Mouse (Mus musculus): ENCODE measurements at regions not wholly inside any gene's neighbourhood (a gene's known extent, or its start where the extent isn't known, plus 50 kb on each side); places are given as distances from the start of the nearest gene placed in this dataset.

DNA sequence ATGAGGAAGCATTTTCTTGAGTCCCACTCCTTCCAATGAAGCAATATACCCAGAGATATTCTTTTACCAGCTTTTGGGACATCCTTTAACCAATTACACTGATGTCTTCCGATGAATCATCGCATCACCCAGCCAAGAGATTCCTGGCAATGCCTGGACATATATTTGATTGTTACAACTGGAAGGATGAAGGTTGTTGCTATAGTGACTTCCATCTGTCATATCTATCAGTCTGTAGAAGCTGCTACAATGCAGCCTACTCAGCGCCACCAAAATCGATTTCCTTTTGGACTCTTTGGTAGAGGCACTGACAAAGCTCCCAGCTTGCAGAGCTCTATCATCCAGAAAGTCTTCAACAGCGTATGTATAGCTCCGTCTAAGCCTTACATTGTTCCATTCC lies 661.0 kb upstream of the Sox9 start:
- TF ChIP-seq CTCF (IDR thresholded peaks at IDR 0.05; ENCODE audit: low read depth): no peak

GRCm38 (mm10) chr11:112121831-112122230 lies 660.2 kb upstream of the Sox9 start:
- ATAC-seq (ENCODE audit: low FRiP score, low TSS enrichment): no peak
- no peak for TF ChIP-seq CTCF (IDR thresholded peaks at IDR 0.05; ENCODE audit: low read depth)
- TF ChIP-seq EP300 (optimal IDR thresholded peaks at IDR 0.05): no peak
- H3K4me1 ChIP-seq (replicated peaks; ENCODE audit: control insufficient read depth, insufficient read depth): no peaks in the 10 kb centered on the region
- no peaks in the 10 kb centered on the region for H3K9me3 ChIP-seq (ENCODE audit: control insufficient read depth, low read length)
- H3K4me3 ChIP-seq (ENCODE audit: low read depth, low read length): no peak overlapping the region
- WGBS: 60% methylated on average over 5 of the region's 5 CpGs
- H3K36me3 ChIP-seq (ENCODE audit: control insufficient read depth, insufficient read depth, low read length): no peaks in the 10 kb centered on the region
- no peak overlapping the region for H3K9ac ChIP-seq (ENCODE audit: low read length)
- H3K27me3 ChIP-seq (ENCODE audit: control insufficient read depth, insufficient read depth, low read length): no peaks in the 10 kb centered on the region
- DNase-seq (ENCODE audit: low spot score): no peak
- no peak overlapping the region for H3K27ac ChIP-seq (replicated peaks)
- H3K4me2 ChIP-seq (replicated peaks; ENCODE audit: low read depth): no peak overlapping the region

More for the DNA sequence above, 661.0 kb upstream of the Sox9 start:
- no peaks in the 10 kb centered on the region for H3K27me3 ChIP-seq (ENCODE audit: control insufficient read depth, insufficient read depth, low read length)
- no peaks in the 10 kb centered on the region for H3K36me3 ChIP-seq (ENCODE audit: control insufficient read depth, insufficient read depth, low read length)
- H3K9me3 ChIP-seq (ENCODE audit: control insufficient read depth, low read length): no peaks in the 10 kb centered on the region
- ATAC-seq (ENCODE audit: low FRiP score, low TSS enrichment) (no peak), DNase-seq (ENCODE audit: low spot score) (no peak)
- no peak overlapping the region for H3K27ac ChIP-seq (replicated peaks)
- no peaks in the 10 kb centered on the region for H3K4me1 ChIP-seq (replicated peaks; ENCODE audit: control insufficient read depth, insufficient read depth)
- 89% methylated on average over 6 of the region's 6 CpGs for WGBS
- H3K4me2 ChIP-seq (replicated peaks; ENCODE audit: low read depth): no peak overlapping the region
- H3K4me3 ChIP-seq (ENCODE audit: low read depth, low read length): no peak overlapping the region
- no peak overlapping the region for H3K9ac ChIP-seq (ENCODE audit: low read length)

DNA sequence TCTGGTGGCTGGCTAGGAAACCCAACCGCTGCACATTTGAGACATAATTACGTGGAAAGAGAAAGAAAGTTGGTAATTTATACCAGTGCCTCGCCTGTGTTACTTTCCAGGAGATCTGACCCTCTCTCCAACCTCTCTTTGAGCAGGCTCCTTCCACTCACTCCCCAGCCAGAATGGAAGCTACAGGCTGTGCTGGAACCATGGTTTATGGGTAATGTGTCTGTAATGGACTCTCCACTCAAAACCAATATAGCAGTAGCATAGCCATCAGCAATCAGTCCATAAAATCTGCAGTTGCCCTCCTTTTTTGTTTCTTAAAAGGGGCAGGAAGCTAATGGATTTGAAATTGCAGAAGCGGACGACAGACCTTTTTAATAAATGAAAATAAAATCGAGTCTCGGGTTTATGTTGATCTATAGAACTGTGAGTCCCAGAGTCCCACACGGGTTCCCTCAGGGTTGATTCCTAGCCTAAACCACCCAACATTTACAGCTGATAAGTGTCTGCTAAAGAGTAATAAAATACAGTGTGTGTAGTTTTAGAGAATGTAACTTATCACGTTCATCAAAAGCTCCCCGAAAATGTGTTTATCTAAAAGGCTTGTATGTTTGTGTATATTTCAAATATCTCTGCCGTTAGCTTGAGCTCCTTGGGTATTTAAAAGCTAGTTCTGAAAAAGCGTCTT lies 656.6 kb upstream of the Sox9 start:
- Histone ChIP-seq H3K4me1 (replicated peaks; ENCODE audit: control insufficient read depth, insufficient read depth) (no peaks in the 10 kb centered on the region), H3K4me2 (replicated peaks; ENCODE audit: low read depth) (no peak overlapping the region), H3K9me3 (ENCODE audit: control insufficient read depth, low read length) (no peaks in the 10 kb centered on the region), H3K27me3 (ENCODE audit: control insufficient read depth, insufficient read depth, low read length) (no peaks in the 10 kb centered on the region), H3K36me3 (ENCODE audit: control insufficient read depth, insufficient read depth, low read length) (no peaks in the 10 kb centered on the region), H3K27ac (replicated peaks) (no peak overlapping the region), H3K4me3 (ENCODE audit: low read depth, low read length) (no peak overlapping the region), H3K9ac (ENCODE audit: low read length) (no peak overlapping the region)
- WGBS: 38% methylated on average over 12 of the region's 12 CpGs
- TF ChIP-seq CTCF (IDR thresholded peaks at IDR 0.05; ENCODE audit: low read depth): no peak
- no peak for TF ChIP-seq EP300 (optimal IDR thresholded peaks at IDR 0.05)
- ATAC-seq (ENCODE audit: low FRiP score, low TSS enrichment) (no peak), DNase-seq (ENCODE audit: low spot score) (no peak)

DNA sequence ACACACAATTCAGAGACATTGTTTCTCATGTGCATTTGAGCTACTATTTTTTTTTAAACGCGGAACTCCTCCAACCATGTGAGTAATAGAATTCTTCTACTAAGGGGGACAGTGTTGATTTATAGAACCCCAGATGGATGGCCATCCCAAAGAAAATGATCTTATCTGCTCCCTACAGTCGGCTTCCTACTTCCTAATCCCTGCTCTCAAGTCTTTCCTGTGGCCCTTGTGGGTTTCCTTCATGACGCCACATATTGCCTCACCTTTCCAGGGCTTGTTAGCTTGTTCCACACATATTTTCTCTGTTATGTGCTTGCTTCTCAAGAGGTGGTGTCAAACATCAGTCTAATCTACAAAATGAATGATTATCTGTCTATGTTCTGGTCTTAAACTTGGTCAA lies 651.9 kb upstream of the Sox9 start:
- H3K9me3 ChIP-seq (ENCODE audit: control insufficient read depth, low read length): no peaks in the 10 kb centered on the region
- ATAC-seq (ENCODE audit: low FRiP score, low TSS enrichment) (no peak), DNase-seq (ENCODE audit: low spot score) (no peak)
- H3K4me1 ChIP-seq (replicated peaks; ENCODE audit: control insufficient read depth, insufficient read depth): no peaks in the 10 kb centered on the region
- H3K27ac ChIP-seq (replicated peaks): no peak overlapping the region
- no peak overlapping the region for H3K4me3 ChIP-seq (ENCODE audit: low read depth, low read length)
- no peaks in the 10 kb centered on the region for H3K27me3 ChIP-seq (ENCODE audit: control insufficient read depth, insufficient read depth, low read length)
- H3K4me2 ChIP-seq (replicated peaks; ENCODE audit: low read depth): no peak overlapping the region
- no peak overlapping the region for H3K9ac ChIP-seq (ENCODE audit: low read length)
- 76% methylated on average over 4 of the region's 4 CpGs for WGBS
- no peak for TF ChIP-seq CTCF (IDR thresholded peaks at IDR 0.05; ENCODE audit: low read depth)
- no peak for TF ChIP-seq EP300 (optimal IDR thresholded peaks at IDR 0.05)
- no peaks in the 10 kb centered on the region for H3K36me3 ChIP-seq (ENCODE audit: control insufficient read depth, insufficient read depth, low read length)

- DNase-seq (ENCODE audit: low spot score) (no peak), ATAC-seq (ENCODE audit: low FRiP score, low TSS enrichment) (no peak)
- H3K4me3 ChIP-seq (ENCODE audit: low read depth, low read length): no peak overlapping the region
- H3K4me1 ChIP-seq (replicated peaks; ENCODE audit: control insufficient read depth, insufficient read depth): no peaks in the 10 kb centered on the region
- H3K9me3 ChIP-seq (ENCODE audit: control insufficient read depth, low read length): no peaks in the 10 kb centered on the region
- H3K27me3 ChIP-seq (ENCODE audit: control insufficient read depth, insufficient read depth, low read length): no peaks in the 10 kb centered on the region
- no peaks in the 10 kb centered on the region for H3K36me3 ChIP-seq (ENCODE audit: control insufficient read depth, insufficient read depth, low read length)
- H3K4me2 ChIP-seq (replicated peaks; ENCODE audit: low read depth): no peak overlapping the region
- H3K27ac ChIP-seq (replicated peaks): no peak overlapping the region
- 29% methylated on average over 8 of the region's 8 CpGs for WGBS
- TF ChIP-seq EP300 (optimal IDR thresholded peaks at IDR 0.05) (no peak), CTCF (IDR thresholded peaks at IDR 0.05; ENCODE audit: low read depth) (no peak)
- H3K9ac ChIP-seq (ENCODE audit: low read length): no peak overlapping the region
These were observed 644.5 kb upstream of the Sox9 start for GRCm38 (mm10) chr11:112137401-112138020.

DNA sequence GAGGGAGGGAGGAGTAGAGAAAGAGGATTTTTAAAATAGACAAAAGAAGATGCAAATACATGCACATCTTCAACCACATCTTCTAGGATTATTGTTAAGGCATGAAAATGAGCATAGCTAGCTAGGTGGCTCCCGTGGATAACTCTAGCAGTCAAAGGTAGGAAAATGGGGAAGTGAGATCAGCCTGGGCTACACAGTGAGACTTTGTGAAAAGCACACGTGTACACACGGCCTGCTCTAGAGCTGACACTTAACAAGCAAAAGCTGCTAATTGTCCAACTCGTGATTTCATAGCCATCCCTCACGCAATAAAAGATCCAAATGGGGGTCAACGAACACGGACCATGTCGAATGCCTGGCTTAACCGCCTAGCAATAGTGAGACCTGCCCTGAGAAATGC lies 642.0 kb upstream of the Sox9 start:
- H3K27me3 ChIP-seq (ENCODE audit: control insufficient read depth, insufficient read depth, low read length): no peaks in the 10 kb centered on the region
- H3K4me1 ChIP-seq (replicated peaks; ENCODE audit: control insufficient read depth, insufficient read depth): no peaks in the 10 kb centered on the region
- H3K9ac ChIP-seq (ENCODE audit: low read length): no peak overlapping the region
- WGBS: 91% methylated on average over 9 of the region's 9 CpGs
- H3K36me3 ChIP-seq (ENCODE audit: control insufficient read depth, insufficient read depth, low read length): no peaks in the 10 kb centered on the region
- H3K9me3 ChIP-seq (ENCODE audit: control insufficient read depth, low read length): no peaks in the 10 kb centered on the region
- ATAC-seq (ENCODE audit: low FRiP score, low TSS enrichment) (no peak), DNase-seq (ENCODE audit: low spot score) (no peak)
- H3K4me2 ChIP-seq (replicated peaks; ENCODE audit: low read depth): no peak overlapping the region
- TF ChIP-seq EP300 (optimal IDR thresholded peaks at IDR 0.05) (no peak), CTCF (IDR thresholded peaks at IDR 0.05; ENCODE audit: low read depth) (no peak)
- no peak overlapping the region for H3K27ac ChIP-seq (replicated peaks)
- no peak overlapping the region for H3K4me3 ChIP-seq (ENCODE audit: low read depth, low read length)
